Mouse (Mus musculus): ENCODE results near the gene P4htm. TPM values are rescaled to one million over a fixed set of nuclear protein-coding genes. Genes with fewer than 3 reads are reported as not detected.

Gene P4htm
- total and polyA plus RNA-seq, 2 experiments from 2014 or later: 48.7 to 65.8 TPM

DNA sequence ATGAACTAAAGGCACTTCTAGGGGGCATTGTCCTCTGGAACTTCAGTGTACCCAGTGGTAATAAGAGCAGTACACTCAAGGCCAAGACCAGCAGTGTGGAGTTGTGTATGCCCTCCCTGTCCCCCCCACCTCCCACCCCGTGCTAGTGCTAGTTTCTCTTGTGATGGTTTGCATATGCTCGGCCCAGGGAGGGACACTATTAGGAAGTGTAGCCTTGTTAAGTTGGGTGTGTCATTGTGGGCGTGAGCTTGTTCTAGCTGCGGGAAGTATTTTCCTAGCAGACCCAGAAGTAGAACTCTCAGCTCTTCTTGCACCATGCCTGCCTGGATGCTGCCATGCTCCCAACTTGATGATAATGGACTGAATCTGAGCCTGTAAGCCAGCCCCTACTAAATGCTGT, 4.5 kb upstream of the P4htm start:
- Histone ChIP-seq H3K4me1 (ENCODE audit: insufficient read depth, low read length) (no peaks in the 10 kb centered on the region), H3K9ac (replicated peaks; ENCODE audit: low read length, poor library complexity, severe bottlenecking) (no peak overlapping the region), H3K27me3 (ENCODE audit: insufficient read depth, low read length) (no peaks in the 10 kb centered on the region), H3K27ac (ENCODE audit: low read depth, low read length) (no peak overlapping the region), H3K36me3 (ENCODE audit: insufficient read depth, low read length) (peaks cover 32% of the 10 kb centered on the region), H3K9me3 (ENCODE audit: low read length) (no peaks in the 10 kb centered on the region), H3K4me2 (ENCODE audit: low read depth, low read length, poor library complexity, severe bottlenecking) (no peak overlapping the region), H3K4me3 (ENCODE audit: low read depth, low read length) (no peak overlapping the region)
- DNase-seq (ENCODE audit: low spot score) (no peak), ATAC-seq (ENCODE audit: low FRiP score) (no peak)
- 81% methylated on average over 4 of the region's 4 CpGs for WGBS
- no peak for TF ChIP-seq CTCF (IDR thresholded peaks at IDR 0.05)

DNA sequence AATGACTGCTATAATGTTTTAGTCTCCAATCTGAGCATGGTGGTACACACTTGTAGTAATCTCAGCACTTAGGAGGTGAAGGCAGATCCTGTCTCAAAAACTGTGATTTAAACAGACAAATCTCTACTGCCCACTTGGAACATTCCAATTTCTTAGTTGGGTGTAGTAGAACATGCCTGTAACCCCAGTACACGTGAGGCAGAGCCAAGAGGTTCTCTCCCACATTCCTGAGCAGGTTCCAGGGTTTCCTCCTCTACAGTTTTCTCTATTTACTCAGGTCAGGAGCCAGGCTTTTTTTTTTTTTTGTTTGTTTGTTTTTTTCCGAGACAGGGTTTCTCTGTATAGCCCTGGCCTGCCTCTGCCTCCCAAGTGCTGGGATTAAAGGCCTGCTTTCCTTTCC, 2.5 kb upstream of the P4htm start:
- no peak for TF ChIP-seq CTCF (IDR thresholded peaks at IDR 0.05)
- no peak overlapping the region for H3K4me3 ChIP-seq (ENCODE audit: low read depth, low read length)
- no peaks in the 10 kb centered on the region for H3K4me1 ChIP-seq (ENCODE audit: insufficient read depth, low read length)
- H3K36me3 ChIP-seq (ENCODE audit: insufficient read depth, low read length): peaks cover 20% of the 10 kb centered on the region
- 53% methylated on average over 2 of the region's 2 CpGs for WGBS
- H3K9me3 ChIP-seq (ENCODE audit: low read length): no peaks in the 10 kb centered on the region
- ATAC-seq (ENCODE audit: low FRiP score) (no peak), DNase-seq (ENCODE audit: low spot score) (no peak)
- no peaks in the 10 kb centered on the region for H3K27me3 ChIP-seq (ENCODE audit: insufficient read depth, low read length)
- H3K4me2 ChIP-seq (ENCODE audit: low read depth, low read length, poor library complexity, severe bottlenecking): no peak overlapping the region
- H3K27ac ChIP-seq (ENCODE audit: low read depth, low read length): no peak overlapping the region
- no peak overlapping the region for H3K9ac ChIP-seq (replicated peaks; ENCODE audit: low read length, poor library complexity, severe bottlenecking)

DNA sequence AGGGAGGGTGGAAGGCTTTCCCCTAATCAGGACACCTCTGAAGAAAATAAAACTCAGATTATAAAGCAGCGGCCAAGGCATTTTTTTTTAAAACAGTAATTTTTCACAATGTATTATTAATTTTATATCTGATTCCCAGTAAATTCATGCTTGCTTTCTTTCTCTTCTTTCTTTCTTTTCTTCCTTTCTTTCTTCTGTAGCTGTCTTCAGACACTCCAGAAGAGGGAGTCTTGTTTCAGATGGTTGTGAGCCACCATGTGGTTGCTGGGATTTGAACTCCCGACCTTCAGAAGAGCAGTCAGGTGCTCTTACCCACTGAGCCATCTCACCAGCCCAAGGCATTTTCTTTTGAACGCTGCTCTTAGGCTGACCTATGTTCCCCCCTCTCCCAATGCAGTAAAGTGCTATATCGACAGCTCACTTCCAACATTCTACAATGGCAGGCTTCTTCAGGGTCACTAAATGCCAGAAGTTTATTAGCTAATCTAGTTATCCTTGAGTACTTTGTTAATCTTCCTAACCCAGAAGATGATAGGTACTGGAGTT, 1.6 kb upstream of the P4htm start:
- Histone ChIP-seq H3K27ac (ENCODE audit: low read depth, low read length) (no peak overlapping the region), H3K36me3 (ENCODE audit: insufficient read depth, low read length) (peaks cover 14% of the 10 kb centered on the region), H3K9me3 (ENCODE audit: low read length) (no peaks in the 10 kb centered on the region), H3K27me3 (ENCODE audit: insufficient read depth, low read length) (no peaks in the 10 kb centered on the region), H3K4me2 (ENCODE audit: low read depth, low read length, poor library complexity, severe bottlenecking) (no peak overlapping the region), H3K9ac (replicated peaks; ENCODE audit: low read length, poor library complexity, severe bottlenecking) (no peak overlapping the region), H3K4me1 (ENCODE audit: insufficient read depth, low read length) (no peaks in the 10 kb centered on the region), H3K4me3 (ENCODE audit: low read depth, low read length) (no peak overlapping the region)
- 83% methylated on average over 4 of the region's 4 CpGs for WGBS
- ATAC-seq (ENCODE audit: low FRiP score): no peak
- peak; percentile 27 for DNase-seq (ENCODE audit: low spot score)
- TF ChIP-seq CTCF (IDR thresholded peaks at IDR 0.05): no peak

DNA sequence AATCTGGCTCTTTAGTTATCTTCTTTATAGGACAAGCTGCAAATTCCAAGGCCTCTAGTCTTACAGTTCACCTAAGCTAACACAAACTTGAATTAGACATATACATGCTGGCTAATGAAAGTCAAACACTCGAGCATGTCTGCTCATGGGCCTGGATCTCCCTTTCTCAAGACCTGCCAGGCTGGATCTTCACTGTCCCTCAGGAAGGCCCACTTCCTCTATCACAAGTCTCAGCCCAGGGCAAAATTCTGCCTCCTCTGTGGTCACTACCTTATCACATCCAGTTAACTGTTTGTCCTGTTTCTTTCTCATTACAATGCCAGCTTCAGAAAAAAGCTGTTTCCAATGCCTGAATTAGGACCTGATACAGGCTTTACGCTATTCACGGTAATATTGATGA, 3.1 kb downstream of the P4htm start:
- H3K4me1 ChIP-seq (ENCODE audit: insufficient read depth, low read length): no peaks in the 10 kb centered on the region
- H3K27me3 ChIP-seq (ENCODE audit: insufficient read depth, low read length): no peaks in the 10 kb centered on the region
- no peak overlapping the region for H3K9ac ChIP-seq (replicated peaks; ENCODE audit: low read length, poor library complexity, severe bottlenecking)
- H3K4me2 ChIP-seq (ENCODE audit: low read depth, low read length, poor library complexity, severe bottlenecking): no peak overlapping the region
- no peak overlapping the region for H3K27ac ChIP-seq (ENCODE audit: low read depth, low read length)
- no peaks in the 10 kb centered on the region for H3K9me3 ChIP-seq (ENCODE audit: low read length)
- no peak for DNase-seq (ENCODE audit: low spot score)
- H3K36me3 ChIP-seq (ENCODE audit: insufficient read depth, low read length): no peaks in the 10 kb centered on the region
- TF ChIP-seq CTCF (IDR thresholded peaks at IDR 0.05): no peak
- 87% methylated on average over 3 of the region's 3 CpGs for WGBS
- no peak overlapping the region for H3K4me3 ChIP-seq (ENCODE audit: low read depth, low read length)
- no peak for ATAC-seq (ENCODE audit: low FRiP score)

DNA sequence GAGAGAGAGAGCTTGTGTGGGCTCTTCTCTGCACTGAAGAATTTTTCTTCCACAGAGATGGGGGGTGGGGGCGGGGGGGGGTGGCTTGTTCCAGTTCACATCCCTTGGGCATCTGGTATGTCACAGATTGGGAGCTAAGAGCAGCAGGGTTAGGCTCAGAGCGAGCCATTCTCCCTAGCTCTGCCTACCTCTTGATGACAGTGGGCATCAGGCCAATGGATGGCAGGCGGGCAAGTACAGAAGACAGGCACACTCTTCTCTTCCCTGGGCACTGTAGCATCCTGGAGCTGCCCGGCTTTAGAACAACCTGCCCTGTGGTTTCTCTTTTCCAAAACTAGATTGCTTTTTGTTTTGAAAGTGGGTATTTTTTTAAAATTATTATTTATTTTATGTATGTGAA, 6.0 kb downstream of the P4htm start:
- H3K27me3 ChIP-seq (ENCODE audit: insufficient read depth, low read length): no peaks in the 10 kb centered on the region
- no peak for TF ChIP-seq CTCF (IDR thresholded peaks at IDR 0.05)
- DNase-seq (ENCODE audit: low spot score): no peak
- ATAC-seq (ENCODE audit: low FRiP score): no peak
- no peak overlapping the region for H3K4me3 ChIP-seq (ENCODE audit: low read depth, low read length)
- 84% methylated on average over 4 of the region's 4 CpGs for WGBS
- no peaks in the 10 kb centered on the region for H3K9me3 ChIP-seq (ENCODE audit: low read length)
- H3K4me1 ChIP-seq (ENCODE audit: insufficient read depth, low read length): peaks cover 26% of the 10 kb centered on the region
- H3K27ac ChIP-seq (ENCODE audit: low read depth, low read length): no peak overlapping the region
- no peak overlapping the region for H3K9ac ChIP-seq (replicated peaks; ENCODE audit: low read length, poor library complexity, severe bottlenecking)
- H3K4me2 ChIP-seq (ENCODE audit: low read depth, low read length, poor library complexity, severe bottlenecking): no peak overlapping the region
- H3K36me3 ChIP-seq (ENCODE audit: insufficient read depth, low read length): no peaks in the 10 kb centered on the region

DNA sequence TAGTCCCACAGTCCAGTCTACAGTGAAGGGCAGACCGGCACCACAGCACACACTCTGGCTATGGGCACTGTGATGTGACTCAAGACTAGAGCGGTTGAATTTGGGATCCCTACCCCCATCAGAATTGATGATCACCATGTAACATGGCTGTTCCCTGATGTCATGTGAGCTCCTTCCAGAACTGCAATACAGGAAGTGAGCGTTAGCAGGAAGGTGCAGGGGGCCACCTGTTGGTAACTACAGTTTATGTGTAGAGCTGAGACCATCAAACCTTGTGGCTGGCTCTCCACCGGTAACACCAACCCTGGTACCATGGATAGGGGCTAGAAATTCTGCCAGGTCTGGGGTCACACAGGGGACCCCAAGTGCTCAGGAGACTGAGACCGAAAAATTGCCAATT, 8.2 kb downstream of the P4htm start:
- no peak overlapping the region for H3K4me2 ChIP-seq (ENCODE audit: low read depth, low read length, poor library complexity, severe bottlenecking)
- no peaks in the 10 kb centered on the region for H3K9me3 ChIP-seq (ENCODE audit: low read length)
- peak overlapping the region; percentile 98 for H3K27ac ChIP-seq (ENCODE audit: low read depth, low read length)
- DNase-seq (ENCODE audit: low spot score) (peak; percentile 71), ATAC-seq (ENCODE audit: low FRiP score) (peak; percentile 15; the same call in 1 of the 2 replicates)
- H3K27me3 ChIP-seq (ENCODE audit: insufficient read depth, low read length): no peaks in the 10 kb centered on the region
- H3K9ac ChIP-seq (replicated peaks; ENCODE audit: low read length, poor library complexity, severe bottlenecking): no peak overlapping the region
- TF ChIP-seq CTCF (IDR thresholded peaks at IDR 0.05): peak; percentile 74
- no peaks in the 10 kb centered on the region for H3K36me3 ChIP-seq (ENCODE audit: insufficient read depth, low read length)
- H3K4me3 ChIP-seq (ENCODE audit: low read depth, low read length): no peak overlapping the region
- peaks cover 28% of the 10 kb centered on the region for H3K4me1 ChIP-seq (ENCODE audit: insufficient read depth, low read length)
- 65% methylated on average over 5 of the region's 5 CpGs for WGBS

Measured in midbrain, postnatal 0 days (tissue).